Mouse (Mus musculus) heart, adult 2 months (tissue): ENCODE measurements at regions not wholly inside any gene's neighbourhood (a gene's known extent, or its start where the extent isn't known, plus 50 kb on each side); places are given as distances from the start of the nearest gene placed in this dataset.
"Not testable (repeated sequence)": the region's sequence is repeated elsewhere in the genome, so short reads cannot be mapped to it uniquely, and the experiment has no call there.

ENCODE experiments used
- DNase-seq, 2 experiments: peaks; one replicate each; pipeline ENCODE4 v3.0.0; 2021
- H3K27ac ChIP-seq: fragments of 200-600 bp; 2 replicates; pipeline ENCODE4 v1.8.1; 2022
- H3K27me3 ChIP-seq: fragments of 200-500 bp; 2 replicates; pipeline ENCODE4 v1.6.1; 2012; ENCODE audit warnings: mild to moderate bottlenecking, low read length, inconsistent platforms, mixed read lengths; ENCODE audit not compliant: control insufficient read depth, insufficient read depth
- H3K36me3 ChIP-seq: fragments of 200-500 bp; 2 replicates; pipeline ENCODE4 v1.6.1; 2012; ENCODE audit warnings: low read length, inconsistent platforms; ENCODE audit not compliant: control insufficient read depth, insufficient read depth
- H3K4me1 ChIP-seq: fragments of 200-500 bp; 2 replicates; pipeline ENCODE4 v1.6.1; 2011; ENCODE audit warnings: low read length; ENCODE audit not compliant: control insufficient read depth, insufficient read depth
- H3K4me3 ChIP-seq: fragments of 200-600 bp; 2 replicates; pipeline ENCODE4 v1.8.1; 2022
- H3K79me2 ChIP-seq: fragments of 200-500 bp; replicated peaks from 2 replicates; pipeline ENCODE4 v1.6.1; 2012; ENCODE audit warnings: mild to moderate bottlenecking, inconsistent platforms, low read length, moderate library complexity, mixed read lengths; ENCODE audit not compliant: control insufficient read depth, insufficient read depth
- H3K9ac ChIP-seq: fragments of 200-500 bp; 2 replicates; pipeline ENCODE4 v1.6.1; 2012; ENCODE audit warnings: low read depth, mild to moderate bottlenecking, control low read depth, inconsistent platforms, low read length, mixed read lengths
- CTCF ChIP-seq: fragments of 200-600 bp; IDR thresholded peaks from 2 replicates; pipeline ENCODE4 v1.8.1; 2022; ENCODE audit warnings: antibody characterized with exemption, mild to moderate bottlenecking, moderate library complexity
- EP300 ChIP-seq: fragments of 200-500 bp; IDR thresholded peaks from 2 replicates; pipeline ENCODE4 v1.6.1; 2011; ENCODE audit warnings: low read depth, low read length, control low read depth; ENCODE audit not compliant: insufficient read depth
- POLR2A ChIP-seq: fragments of 200-500 bp; IDR thresholded peaks from 2 replicates; pipeline ENCODE4 v1.6.1; 2011; ENCODE audit warnings: mild to moderate bottlenecking, low read depth, low read length, control low read depth; ENCODE audit not compliant: insufficient read depth
- WGBS: fragments of 180-500 bp; shearing (Covaris S2); methylation state at CpG from one replicate; pipeline ENCODE4 v1.1.7; 2018; 5-methylcytosine and 5-hydroxymethylcytosine counted together
- intact Hi-C: fragments of 180-260 bp; cut with DNase I; formaldehyde crosslinking; loops from one replicate; pipeline ENCODE4 v1.15.1; 2025

DNA sequence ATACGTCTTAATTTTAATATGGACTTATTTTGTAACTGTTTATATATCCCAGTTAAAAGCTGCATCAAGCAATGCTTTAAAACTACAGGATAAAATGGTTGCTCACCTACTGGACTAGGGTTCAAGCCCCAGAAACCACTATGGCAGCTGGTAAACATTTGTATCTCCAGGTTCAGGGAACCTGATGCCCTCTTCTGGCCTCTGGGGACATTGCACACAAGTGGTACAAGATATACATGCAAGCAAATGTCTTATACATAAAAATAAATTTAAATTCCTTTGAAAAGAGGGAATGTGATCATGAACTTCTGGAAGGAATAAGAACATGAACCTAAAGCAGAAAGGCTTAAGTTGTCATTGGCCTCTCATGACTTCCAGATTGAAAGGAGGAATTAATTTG lies 257.8 kb upstream of the Ift57 start:
- Histone ChIP-seq H3K79me2 (no peaks in the 10 kb centered on the region), H3K9ac (no peak overlapping the region), H3K4me1 (no peaks in the 10 kb centered on the region), H3K4me3 (no peak overlapping the region), H3K36me3 (no peaks in the 10 kb centered on the region), H3K27ac (no peak overlapping the region), H3K27me3 (no peaks in the 10 kb centered on the region)
- DNase-seq, result no peak
- intact Hi-C loops, result no loop called here
- WGBS, result 82% methylated on average over 1 of the region's 1 CpGs
- TF ChIP-seq EP300 (no peak), CTCF (peak; percentile 36)

GRCm38 (mm10) chr16:49447356-49447755 lies 251.7 kb upstream of the Ift57 start:
- H3K4me3 ChIP-seq, H3K27me3 ChIP-seq, DNase-seq, H3K27ac ChIP-seq, H3K9ac ChIP-seq, H3K79me2 ChIP-seq, intact Hi-C loops, H3K4me1 ChIP-seq, H3K36me3 ChIP-seq: not testable (repeated sequence)
- WGBS, result 94% methylated on average over 8 of the region's 9 CpGs

GRCm38 (mm10) chr16:49493881-49494280 lies 205.2 kb upstream of the Ift57 start:
- Histone ChIP-seq H3K4me1 (no peaks in the 10 kb centered on the region), H3K9ac (no peak overlapping the region), H3K4me3 (no peak overlapping the region), H3K79me2 (no peaks in the 10 kb centered on the region), H3K27me3 (no peaks in the 10 kb centered on the region), H3K27ac (no peak overlapping the region), H3K36me3 (no peaks in the 10 kb centered on the region)
- no peak for TF ChIP-seq EP300
- TF ChIP-seq CTCF, result no peak
- no peak for TF ChIP-seq POLR2A
- intact Hi-C loops, result no loop called here
- 77% methylated on average over 8 of the region's 8 CpGs for WGBS
- DNase-seq, result peak in 1 of 2 experiments; percentile 5

DNA sequence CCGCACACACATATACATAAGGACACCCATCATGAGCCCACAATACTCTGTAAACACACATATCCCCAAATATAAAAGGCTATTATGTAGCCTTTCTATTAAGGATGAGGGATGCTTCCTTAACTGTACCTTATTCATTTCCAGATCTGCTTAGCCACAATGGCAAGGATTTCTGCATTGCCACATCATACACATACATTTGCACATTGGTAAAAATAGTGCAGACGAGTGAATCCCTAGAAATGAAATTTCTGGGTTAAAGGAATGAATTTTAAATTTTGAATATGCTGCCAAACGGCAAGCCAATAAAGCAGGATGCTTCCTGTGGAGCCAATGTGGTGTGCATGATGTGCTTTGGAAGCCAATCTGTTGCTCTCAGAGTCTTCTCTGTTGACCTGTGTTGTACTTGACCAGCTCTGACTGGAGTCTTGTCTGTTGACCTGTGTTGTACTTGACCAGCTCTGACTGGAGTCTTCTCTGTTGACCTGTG lies 201.5 kb upstream of the Ift57 start:
- Histone ChIP-seq H3K27me3 (no peaks in the 10 kb centered on the region), H3K27ac (no peak overlapping the region), H3K4me3 (no peak overlapping the region), H3K9ac (no peak overlapping the region), H3K36me3 (no peaks in the 10 kb centered on the region), H3K79me2 (no peaks in the 10 kb centered on the region), H3K4me1 (no peaks in the 10 kb centered on the region)
- no peak for DNase-seq
- TF ChIP-seq CTCF (no peak), POLR2A (no peak), EP300 (no peak)
- intact Hi-C loops, result no loop called here
- WGBS, result 85% methylated on average over 3 of the region's 3 CpGs

GRCm38 (mm10) chr16:49500818-49501217 lies 198.2 kb upstream of the Ift57 start:
- peak; percentile 93 for TF ChIP-seq CTCF
- TF ChIP-seq EP300, result no peak
- TF ChIP-seq POLR2A, result no peak

GRCm38 (mm10) chr16:49503897-49504413 lies 195.1 kb upstream of the Ift57 start:
- Histone ChIP-seq H3K9ac (0 out of 2 replicates have a peak overlapping the region, but pooled peaks have one; percentile 10), H3K4me1 (peaks cover 3% of the 10 kb centered on the region), H3K27ac (peak overlapping the region; percentile 44), H3K36me3 (no peaks in the 10 kb centered on the region), H3K27me3 (no peaks in the 10 kb centered on the region), H3K79me2 (no peaks in the 10 kb centered on the region), H3K4me3 (peak overlapping the region; percentile 15; the same call in 1 of the 2 replicates)
- TF ChIP-seq POLR2A, result no peak
- no peak for TF ChIP-seq EP300
- no peak for TF ChIP-seq CTCF
- intact Hi-C loops, result loop anchor here (5.0 to 10.0 kb wide), 4 partner anchors 193 to 1231 kb away; partner anchors contain the start of gene Ift57
- peak in 1 of 2 experiments; percentile 23 for DNase-seq
- 29% methylated on average over 14 of the region's 14 CpGs for WGBS

More at GRCm38 (mm10) chr16:49500818-49501217, 198.2 kb upstream of the Ift57 start:
- no peak overlapping the region for H3K27ac ChIP-seq
- peaks cover 3% of the 10 kb centered on the region for H3K4me1 ChIP-seq
- no peaks in the 10 kb centered on the region for H3K79me2 ChIP-seq
- WGBS, result 19% methylated on average over 4 of the region's 4 CpGs
- intact Hi-C loops, result loop anchor here (2.0 to 10.0 kb wide), 5 partner anchors 196 to 1234 kb away; partner anchors contain the start of gene Ift57
- no peak for DNase-seq
- no peak overlapping the region for H3K4me3 ChIP-seq
- H3K36me3 ChIP-seq, result no peaks in the 10 kb centered on the region
- H3K9ac ChIP-seq, result no peak overlapping the region
- H3K27me3 ChIP-seq, result no peaks in the 10 kb centered on the region
